Mouse (Mus musculus) G1E (cell line): ENCODE results near the gene Shd.

Experiments
- CTCF ChIP-seq: IDR thresholded peaks from 2 replicates; pipeline ENCODE4 v1.5.1; 2012; ENCODE audit warnings: low read depth, low read length, inconsistent platforms, mixed read lengths
- GATA1 ChIP-seq: IDR thresholded peaks from 2 replicates; pipeline ENCODE4 v1.6.1; 2012; ENCODE audit warnings: borderline replicate concordance, low read length, inconsistent platforms, mixed read lengths
- GATA2 ChIP-seq: IDR thresholded peaks from 2 replicates; pipeline ENCODE4 v1.6.1; 2012; ENCODE audit warnings: low read depth, low read length, inconsistent platforms, borderline replicate concordance
- POLR2AphosphoS5 ChIP-seq: IDR thresholded peaks from 2 replicates; pipeline ENCODE4 v1.6.1; 2012; ENCODE audit warnings: low read depth, low read length, inconsistent platforms; ENCODE audit not compliant: insufficient replicate concordance
- TAL1 ChIP-seq: conservative IDR thresholded peaks from 2 replicates; pipeline ENCODE4 v1.6.1; 2012; ENCODE audit warnings: low read depth, low read length, inconsistent platforms, mixed read lengths

GRCm38 (mm10) chr17:55976255-55976862, 6.1 kb downstream of the Shd start:
- TF ChIP-seq CTCF: peak; percentile 44; the same call in 1 of the 2 replicates
- no peak for TF ChIP-seq GATA1
- TF ChIP-seq TAL1: no peak
- TF ChIP-seq POLR2AphosphoS5: no peak
- TF ChIP-seq GATA2: no peak
